Mouse (Mus musculus) stomach, embryonic 15.5 days (tissue): Measurements from ENCODE around the gene Armh2. TPM values are rescaled to one million over a fixed set of nuclear protein-coding genes. Genes with fewer than 3 reads are reported as not detected.

Experiments
- ATAC-seq: fragments of 200-750 bp; cut with Nextera tagmentation; 2 replicates; pipeline ENCODE4 v1.8.0; 2017; ENCODE audit warnings: low read depth, moderate number of reproducible peaks, moderate TSS enrichment; ENCODE audit not compliant: insufficient read depth, low FRiP score
- H3K27ac ChIP-seq: fragments of 300-500 bp; sonication (generic); 2 replicates; pipeline ENCODE4 v1.5.1; 2015; ENCODE audit warnings: mild to moderate bottlenecking, inconsistent platforms
- H3K27me3 ChIP-seq: fragments of 300-500 bp; sonication (generic); replicated peaks from 2 replicates; pipeline ENCODE4 v1.6.1; 2015; ENCODE audit warnings: inconsistent platforms
- H3K36me3 ChIP-seq: fragments of 300-500 bp; sonication (generic); 2 replicates; pipeline ENCODE4 v1.6.1; 2015; ENCODE audit warnings: inconsistent platforms
- H3K4me1 ChIP-seq: fragments of 300-500 bp; sonication (generic); 2 replicates; pipeline ENCODE4 v1.6.1; 2015; ENCODE audit warnings: inconsistent platforms
- H3K4me2 ChIP-seq: fragments of 300-500 bp; sonication (generic); 2 replicates; pipeline ENCODE4 v1.6.1; 2015; ENCODE audit warnings: mild to moderate bottlenecking, inconsistent platforms
- H3K4me3 ChIP-seq: fragments of 300-500 bp; sonication (generic); replicated peaks from 2 replicates; pipeline ENCODE4 v1.5.1; 2015; ENCODE audit warnings: inconsistent platforms
- H3K9ac ChIP-seq: fragments of 300-500 bp; sonication (generic); 2 replicates; pipeline ENCODE4 v1.6.1; 2015; ENCODE audit warnings: inconsistent platforms
- H3K9me3 ChIP-seq: fragments of 300-500 bp; sonication (generic); 2 replicates; pipeline ENCODE4 v1.6.1; 2016; ENCODE audit warnings: inconsistent platforms
- WGBS: fragments of 180-500 bp; shearing (Covaris S2); methylation state at CpG from one replicate; pipeline ENCODE4 v1.1.7; 2015; 5-methylcytosine and 5-hydroxymethylcytosine counted together
- polyA plus RNA-seq: library from polyadenylated mRNA; unstranded; fragments of >200 nt; fragmentation: Nextera tagmentation; extraction: Ambion mirVana; gene quantifications from 2 replicates; pipeline ENCODE4 v1.2.1, GENCODE M21; 2015

Armh2 gene
- polyA plus RNA-seq, 1 experiment from 2014 or later: not detected

DNA sequence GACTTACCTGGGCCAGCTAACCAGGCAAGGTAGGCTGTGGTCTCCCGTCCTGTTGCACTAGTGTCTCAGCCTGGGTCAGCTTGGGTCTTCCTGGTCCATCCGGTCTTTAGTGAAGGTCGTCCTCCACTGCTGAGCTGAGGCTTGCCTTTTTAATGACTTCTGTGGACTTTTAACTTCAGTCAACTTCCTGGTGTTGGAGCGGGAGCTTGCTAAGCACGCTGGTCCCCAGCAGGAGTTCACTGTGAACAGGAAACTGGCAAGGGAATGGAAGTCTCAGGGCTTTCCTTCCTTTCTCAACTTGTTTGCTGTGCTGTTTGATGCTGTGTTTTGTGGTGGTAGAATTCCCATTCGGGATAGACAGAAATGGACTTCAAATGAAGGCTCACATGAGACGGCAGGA is 23.4 kb upstream of the Armh2 start:
- WGBS: 67% methylated on average over 7 of the region's 7 CpGs
- no peak for ATAC-seq
- Histone ChIP-seq H3K4me3 (no peak overlapping the region), H3K36me3 (no peaks in the 10 kb centered on the region), H3K9ac (no peak overlapping the region), H3K27me3 (no peaks in the 10 kb centered on the region), H3K4me2 (no peak overlapping the region), H3K4me1 (peaks cover 3% of the 10 kb centered on the region; the same call in 1 of the 2 replicates), H3K9me3 (no peaks in the 10 kb centered on the region), H3K27ac (no peak overlapping the region)

- Histone ChIP-seq H3K27ac (no peak overlapping the region), H3K9me3 (no peaks in the 10 kb centered on the region)
- no peak for ATAC-seq
Observed at GRCm38 (mm10) chr13:24721502-24721901, 19.5 kb upstream of the Armh2 start.

GRCm38 (mm10) chr13:24723699-24724394 is 17.2 kb upstream of the Armh2 start:
- Histone ChIP-seq H3K9ac (no peak overlapping the region), H3K4me3 (no peak overlapping the region), H3K36me3 (no peaks in the 10 kb centered on the region), H3K4me2 (no peak overlapping the region), H3K9me3 (no peaks in the 10 kb centered on the region), H3K27me3 (no peaks in the 10 kb centered on the region), H3K4me1 (no peaks in the 10 kb centered on the region), H3K27ac (no peak overlapping the region)
- 65% methylated on average over 8 of the region's 8 CpGs for WGBS
- no peak for ATAC-seq

More at GRCm38 (mm10) chr13:24721502-24721901, 19.5 kb upstream of the Armh2 start:
- Histone ChIP-seq H3K9ac (no peak overlapping the region), H3K36me3 (no peaks in the 10 kb centered on the region), H3K4me2 (no peak overlapping the region), H3K4me1 (no peaks in the 10 kb centered on the region), H3K27me3 (no peaks in the 10 kb centered on the region), H3K4me3 (no peak overlapping the region)
- WGBS: 72% methylated on average over 10 of the region's 10 CpGs

DNA sequence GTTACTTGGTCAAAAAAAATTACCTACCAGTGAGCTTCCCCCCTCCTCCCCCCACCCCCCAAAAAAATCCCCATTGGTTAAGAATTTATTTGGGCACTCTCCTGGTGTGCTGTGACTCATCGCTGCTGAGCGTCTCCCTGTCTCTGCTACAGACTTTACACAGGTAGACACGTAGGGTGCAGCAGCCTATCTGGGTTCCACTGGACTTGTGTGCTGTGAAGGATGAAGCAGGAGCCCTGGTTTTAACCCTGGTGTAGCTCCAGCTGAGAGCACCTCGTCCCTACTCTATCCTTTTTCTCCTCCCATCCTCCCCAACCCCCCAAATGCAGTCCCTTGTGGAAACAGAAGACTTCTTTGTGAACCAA is 16.7 kb upstream of the Armh2 start:
- H3K9me3 ChIP-seq: no peaks in the 10 kb centered on the region
- no peak overlapping the region for H3K4me2 ChIP-seq
- H3K27me3 ChIP-seq: no peaks in the 10 kb centered on the region
- no peaks in the 10 kb centered on the region for H3K4me1 ChIP-seq
- no peak overlapping the region for H3K4me3 ChIP-seq
- no peak for ATAC-seq
- no peak overlapping the region for H3K9ac ChIP-seq
- H3K36me3 ChIP-seq: no peaks in the 10 kb centered on the region
- H3K27ac ChIP-seq: no peak overlapping the region
- WGBS: 62% methylated on average over 4 of the region's 4 CpGs

- 86% methylated on average over 5 of the region's 5 CpGs for WGBS
- H3K36me3 ChIP-seq: no peaks in the 10 kb centered on the region
- no peak overlapping the region for H3K27ac ChIP-seq
- ATAC-seq: no peak
- no peak overlapping the region for H3K4me3 ChIP-seq
- H3K4me1 ChIP-seq: no peaks in the 10 kb centered on the region
- no peaks in the 10 kb centered on the region for H3K27me3 ChIP-seq
- no peaks in the 10 kb centered on the region for H3K9me3 ChIP-seq
- H3K4me2 ChIP-seq: no peak overlapping the region
- H3K9ac ChIP-seq: no peak overlapping the region
Observed at GRCm38 (mm10) chr13:24729128-24729527, 11.9 kb upstream of the Armh2 start.

DNA sequence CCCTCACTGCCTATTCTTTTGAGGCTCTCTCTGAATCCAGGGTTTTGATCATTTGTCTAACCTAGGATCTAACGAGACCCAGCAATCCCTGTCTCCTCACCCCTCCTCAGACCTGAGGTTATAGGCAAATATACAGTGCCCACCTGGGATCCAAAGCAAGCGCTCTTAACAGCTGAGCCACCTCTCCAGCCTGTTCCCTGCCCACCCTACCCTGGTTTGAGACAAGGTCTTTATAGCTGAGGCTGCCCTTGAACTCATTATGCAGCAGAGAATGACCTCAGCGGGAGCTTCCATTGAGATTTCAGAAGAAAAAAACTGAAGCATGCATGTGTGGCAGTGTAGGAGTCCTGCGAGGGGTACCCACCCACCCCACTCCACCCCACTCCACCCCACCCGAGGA is 6.5 kb upstream of the Armh2 start:
- H3K9me3 ChIP-seq: no peaks in the 10 kb centered on the region
- no peak overlapping the region for H3K9ac ChIP-seq
- WGBS: 85% methylated on average over 5 of the region's 5 CpGs
- no peak overlapping the region for H3K4me3 ChIP-seq
- no peaks in the 10 kb centered on the region for H3K4me1 ChIP-seq
- ATAC-seq: no peak
- H3K36me3 ChIP-seq: no peaks in the 10 kb centered on the region
- H3K27me3 ChIP-seq: no peaks in the 10 kb centered on the region
- H3K27ac ChIP-seq: no peak overlapping the region
- H3K4me2 ChIP-seq: no peak overlapping the region

- no peak overlapping the region for H3K27ac ChIP-seq
- no peaks in the 10 kb centered on the region for H3K4me1 ChIP-seq
- H3K4me3 ChIP-seq: no peak overlapping the region
- ATAC-seq: peak; percentile 22; the same call in 1 of the 2 replicates
- no peaks in the 10 kb centered on the region for H3K36me3 ChIP-seq
- 50% methylated on average over 6 of the region's 6 CpGs for WGBS
- no peaks in the 10 kb centered on the region for H3K9me3 ChIP-seq
- H3K27me3 ChIP-seq: no peaks in the 10 kb centered on the region
- no peak overlapping the region for H3K9ac ChIP-seq
- H3K4me2 ChIP-seq: no peak overlapping the region
Observed at GRCm38 (mm10) chr13:24735608-24736131, 5.4 kb upstream of the Armh2 start.

GRCm38 (mm10) chr13:24747823-24748222 is 6.8 kb downstream of the Armh2 start:
- peaks cover 5% of the 10 kb centered on the region; the same call in 1 of the 2 replicates for H3K36me3 ChIP-seq
- no peaks in the 10 kb centered on the region for H3K4me1 ChIP-seq
- no peak for ATAC-seq
- no peaks in the 10 kb centered on the region for H3K9me3 ChIP-seq
- no peak overlapping the region for H3K4me2 ChIP-seq
- WGBS: 71% methylated on average over 3 of the region's 3 CpGs
- H3K9ac ChIP-seq: no peak overlapping the region
- H3K27ac ChIP-seq: no peak overlapping the region
- no peaks in the 10 kb centered on the region for H3K27me3 ChIP-seq
- no peak overlapping the region for H3K4me3 ChIP-seq

- no peaks in the 10 kb centered on the region for H3K4me1 ChIP-seq
- WGBS: 91% methylated on average over 8 of the region's 8 CpGs
- no peak for ATAC-seq
- H3K4me3 ChIP-seq: no peak overlapping the region
- H3K9me3 ChIP-seq: no peaks in the 10 kb centered on the region
- H3K27ac ChIP-seq: no peak overlapping the region
- H3K4me2 ChIP-seq: no peak overlapping the region
- peaks cover 11% of the 10 kb centered on the region for H3K36me3 ChIP-seq
- no peak overlapping the region for H3K9ac ChIP-seq
- H3K27me3 ChIP-seq: no peaks in the 10 kb centered on the region
Observed at GRCm38 (mm10) chr13:24750807-24751206, 9.8 kb downstream of the Armh2 start.

GRCm38 (mm10) chr13:24751396-24751795 is 10.4 kb downstream of the Armh2 start:
- H3K36me3 ChIP-seq: peaks cover 11% of the 10 kb centered on the region
- no peaks in the 10 kb centered on the region for H3K4me1 ChIP-seq
- 82% methylated on average over 8 of the region's 8 CpGs for WGBS
- no peak overlapping the region for H3K4me3 ChIP-seq
- no peak overlapping the region for H3K27ac ChIP-seq
- H3K9ac ChIP-seq: no peak overlapping the region
- no peak overlapping the region for H3K4me2 ChIP-seq
- no peak for ATAC-seq
- no peaks in the 10 kb centered on the region for H3K9me3 ChIP-seq
- H3K27me3 ChIP-seq: no peaks in the 10 kb centered on the region

DNA sequence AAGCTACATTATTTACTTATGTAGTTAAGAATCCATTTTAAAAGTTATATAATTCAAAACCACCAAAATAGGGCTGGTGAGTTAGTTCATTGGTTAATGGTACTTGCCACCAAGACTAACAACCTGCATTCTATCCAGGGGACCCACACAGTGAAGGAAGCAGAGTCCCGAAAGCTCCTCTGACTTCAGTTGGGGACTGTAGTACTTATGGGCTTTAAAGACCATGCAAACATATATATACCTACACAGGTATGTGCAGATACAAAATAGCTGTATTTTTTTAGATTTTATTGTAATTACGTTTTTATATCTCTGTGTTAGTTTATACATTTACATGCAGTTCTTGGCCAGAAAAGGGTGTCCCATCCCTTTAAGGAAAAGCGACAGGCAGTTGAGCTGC is 15.7 kb downstream of the Armh2 start:
- Histone ChIP-seq H3K9me3 (no peaks in the 10 kb centered on the region), H3K27ac (no peak overlapping the region), H3K9ac (no peak overlapping the region), H3K4me1 (no peaks in the 10 kb centered on the region), H3K4me3 (no peak overlapping the region), H3K27me3 (no peaks in the 10 kb centered on the region), H3K36me3 (peaks cover 7% of the 10 kb centered on the region; the same call in 1 of the 2 replicates), H3K4me2 (no peak overlapping the region)
- 96% methylated on average over 3 of the region's 3 CpGs for WGBS
- ATAC-seq: no peak

- Histone ChIP-seq H3K36me3 (peaks cover 7% of the 10 kb centered on the region; the same call in 1 of the 2 replicates), H3K4me1 (no peaks in the 10 kb centered on the region; the same call in 1 of the 2 replicates), H3K9ac (no peak overlapping the region), H3K4me3 (no peak overlapping the region), H3K4me2 (no peak overlapping the region), H3K27me3 (no peaks in the 10 kb centered on the region), H3K9me3 (no peaks in the 10 kb centered on the region), H3K27ac (no peak overlapping the region)
- WGBS: 80% methylated on average over 12 of the region's 12 CpGs
- no peak for ATAC-seq
Observed at GRCm38 (mm10) chr13:24757820-24758564, 17.0 kb downstream of the Armh2 start.
